Mouse (Mus musculus) intestine, embryonic 15.5 days (tissue): ENCODE measurements around the gene March10. TPM values are rescaled to one million over a fixed set of nuclear protein-coding genes. Genes with fewer than 3 reads are reported as not detected.

Experiments used
- ATAC-seq: fragments of 200-750 bp; cut with Nextera tagmentation; 2 replicates; pipeline ENCODE4 v1.8.0; 2017; ENCODE audit warnings: moderate TSS enrichment, moderate library complexity
- H3K27ac ChIP-seq: fragments of 300-500 bp; sonication (generic); 2 replicates; pipeline ENCODE4 v1.5.1; 2015; ENCODE audit warnings: mild to moderate bottlenecking, inconsistent platforms
- H3K27me3 ChIP-seq: fragments of 300-500 bp; sonication (generic); replicated peaks from 2 replicates; pipeline ENCODE4 v1.6.1; 2015; ENCODE audit warnings: inconsistent platforms
- H3K36me3 ChIP-seq: fragments of 300-500 bp; sonication (generic); 2 replicates; pipeline ENCODE4 v1.6.1; 2015; ENCODE audit warnings: inconsistent platforms
- H3K4me1 ChIP-seq: fragments of 300-500 bp; sonication (generic); replicated peaks from 2 replicates; pipeline ENCODE4 v1.6.1; 2015; ENCODE audit warnings: inconsistent platforms
- H3K4me2 ChIP-seq: fragments of 300-500 bp; sonication (generic); replicated peaks from 2 replicates; pipeline ENCODE4 v1.6.1; 2015; ENCODE audit warnings: mild to moderate bottlenecking, inconsistent platforms
- H3K4me3 ChIP-seq: fragments of 300-500 bp; sonication (generic); replicated peaks from 2 replicates; pipeline ENCODE4 v1.5.1; 2015; ENCODE audit warnings: inconsistent platforms
- H3K9ac ChIP-seq: fragments of 300-500 bp; sonication (generic); 2 replicates; pipeline ENCODE4 v1.6.1; 2015; ENCODE audit warnings: inconsistent platforms
- H3K9me3 ChIP-seq: fragments of 300-500 bp; sonication (generic); 2 replicates; pipeline ENCODE4 v1.6.1; 2016; ENCODE audit warnings: inconsistent platforms
- WGBS: fragments of 180-500 bp; shearing (Covaris S2); methylation state at CpG from one replicate; pipeline ENCODE4 v1.1.7; 2015; 5-methylcytosine and 5-hydroxymethylcytosine counted together
- polyA plus RNA-seq: library from polyadenylated mRNA; unstranded; fragments of >200 nt; fragmentation: Nextera tagmentation; extraction: Ambion mirVana; gene quantifications from 2 replicates; pipeline ENCODE4 v1.2.1, GENCODE M21; 2015

March10 gene
- polyA plus RNA-seq, 1 experiment from 2014 or later = not detected

GRCm38 (mm10) chr11:105375821-105376235 is 80.7 kb downstream of the March10 start:
- Histone ChIP-seq H3K4me1 (no peaks in the 10 kb centered on the region), H3K9me3 (no peaks in the 10 kb centered on the region), H3K4me3 (no peak overlapping the region), H3K27ac (no peak overlapping the region), H3K27me3 (no peaks in the 10 kb centered on the region), H3K9ac (no peak overlapping the region), H3K4me2 (no peak overlapping the region), H3K36me3 (no peaks in the 10 kb centered on the region)
- 85% methylated on average over 1 of the region's 1 CpGs for WGBS
- no peak for ATAC-seq

DNA sequence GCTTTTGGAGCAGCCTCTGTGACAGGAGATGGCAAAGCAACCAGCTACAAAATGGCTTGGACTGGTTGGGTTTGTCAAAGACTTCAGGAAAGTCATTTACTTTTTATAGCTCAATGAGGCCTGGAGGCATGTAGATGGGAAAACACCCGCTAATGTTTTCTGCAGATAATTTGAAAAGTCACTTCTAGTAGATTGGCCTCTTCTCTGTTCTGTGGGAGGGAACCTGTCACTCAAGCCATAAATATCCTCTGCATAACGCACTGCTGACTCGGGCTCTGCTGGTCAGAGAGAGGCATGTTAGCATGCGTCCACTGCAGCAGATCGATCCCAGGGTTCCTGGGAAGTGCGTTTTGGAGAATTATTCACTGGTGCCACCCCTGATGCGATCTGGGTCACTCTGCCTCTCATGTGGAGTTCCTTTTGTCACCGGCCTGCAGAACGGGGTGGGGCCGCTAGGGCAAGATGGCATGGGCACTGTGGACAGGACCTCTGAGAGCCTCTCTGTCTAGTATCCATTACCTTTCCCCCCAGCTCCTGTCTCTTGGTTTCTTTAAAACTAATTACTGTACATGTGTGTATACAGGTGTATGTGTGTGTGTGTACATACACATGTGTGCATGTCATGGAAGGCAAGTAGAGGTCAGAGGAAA is 81.9 kb downstream of the March10 start:
- Histone ChIP-seq H3K27ac (no peak overlapping the region), H3K9me3 (no peaks in the 10 kb centered on the region), H3K36me3 (no peaks in the 10 kb centered on the region), H3K9ac (no peak overlapping the region), H3K4me2 (no peak overlapping the region), H3K4me1 (no peaks in the 10 kb centered on the region), H3K4me3 (no peak overlapping the region), H3K27me3 (no peaks in the 10 kb centered on the region)
- no peak for ATAC-seq
- 63% methylated on average over 10 of the region's 10 CpGs for WGBS

DNA sequence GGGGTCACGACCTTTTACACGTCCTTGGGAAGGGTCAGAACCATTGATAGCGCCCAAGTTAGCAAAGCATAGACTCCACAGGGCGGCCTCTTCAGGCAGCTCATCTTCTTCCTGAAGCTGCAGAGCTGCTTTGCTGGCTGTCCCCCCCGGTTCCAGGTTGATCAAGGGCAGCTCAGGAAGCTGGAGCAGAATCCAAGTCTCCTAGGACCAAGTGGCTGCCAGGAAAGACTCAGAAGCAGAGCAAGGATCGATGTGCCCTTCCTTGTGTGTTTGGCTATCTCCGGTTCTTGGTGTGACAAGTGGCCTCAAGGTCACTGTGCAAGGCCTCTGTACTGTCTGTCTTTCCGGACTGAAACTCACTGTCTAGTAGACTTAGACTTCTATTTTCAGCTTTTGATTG is 82.7 kb downstream of the March10 start:
- no peak overlapping the region for H3K4me2 ChIP-seq
- no peaks in the 10 kb centered on the region for H3K9me3 ChIP-seq
- H3K4me3 ChIP-seq = no peak overlapping the region
- no peaks in the 10 kb centered on the region for H3K4me1 ChIP-seq
- H3K9ac ChIP-seq = no peak overlapping the region
- H3K36me3 ChIP-seq = no peaks in the 10 kb centered on the region
- 75% methylated on average over 8 of the region's 8 CpGs for WGBS
- H3K27me3 ChIP-seq = no peaks in the 10 kb centered on the region
- ATAC-seq = no peak
- no peak overlapping the region for H3K27ac ChIP-seq

GRCm38 (mm10) chr11:105371818-105372217 is 84.7 kb downstream of the March10 start:
- Histone ChIP-seq H3K9ac (no peak overlapping the region), H3K36me3 (no peaks in the 10 kb centered on the region), H3K27me3 (no peaks in the 10 kb centered on the region), H3K4me3 (no peak overlapping the region), H3K27ac (no peak overlapping the region), H3K4me2 (no peak overlapping the region), H3K9me3 (no peaks in the 10 kb centered on the region), H3K4me1 (no peaks in the 10 kb centered on the region)
- WGBS = 79% methylated on average over 9 of the region's 9 CpGs
- no peak for ATAC-seq

- no peak overlapping the region for H3K9ac ChIP-seq
- ATAC-seq = no peak
- 84% methylated on average over 13 of the region's 13 CpGs for WGBS
Observed at GRCm38 (mm10) chr11:105369526-105370386, 86.8 kb downstream of the March10 start.

GRCm38 (mm10) chr11:105368833-105369232 is 87.7 kb downstream of the March10 start:
- Histone ChIP-seq H3K4me2 (no peak overlapping the region), H3K4me1 (peaks cover 21% of the 10 kb centered on the region), H3K9ac (no peak overlapping the region), H3K9me3 (no peaks in the 10 kb centered on the region), H3K4me3 (no peak overlapping the region), H3K27me3 (no peaks in the 10 kb centered on the region), H3K36me3 (no peaks in the 10 kb centered on the region), H3K27ac (no peak overlapping the region)
- WGBS = 80% methylated on average over 5 of the region's 5 CpGs
- no peak for ATAC-seq

More at GRCm38 (mm10) chr11:105369526-105370386, 86.8 kb downstream of the March10 start:
- H3K4me1 ChIP-seq = peaks cover 13% of the 10 kb centered on the region
- no peak overlapping the region for H3K4me3 ChIP-seq
- no peak overlapping the region for H3K4me2 ChIP-seq
- no peak overlapping the region for H3K27ac ChIP-seq
- no peaks in the 10 kb centered on the region for H3K9me3 ChIP-seq
- no peaks in the 10 kb centered on the region for H3K36me3 ChIP-seq
- no peaks in the 10 kb centered on the region for H3K27me3 ChIP-seq

GRCm38 (mm10) chr11:105367163-105367562 is 89.4 kb downstream of the March10 start:
- 89% methylated on average over 3 of the region's 3 CpGs for WGBS
- Histone ChIP-seq H3K4me2 (no peak overlapping the region), H3K9ac (no peak overlapping the region), H3K4me1 (peaks cover 29% of the 10 kb centered on the region), H3K27ac (no peak overlapping the region), H3K36me3 (no peaks in the 10 kb centered on the region), H3K27me3 (no peaks in the 10 kb centered on the region), H3K4me3 (no peak overlapping the region), H3K9me3 (no peaks in the 10 kb centered on the region)
- no peak for ATAC-seq

GRCm38 (mm10) chr11:105366051-105366450 is 90.5 kb downstream of the March10 start:
- H3K9me3 ChIP-seq = no peaks in the 10 kb centered on the region
- H3K27me3 ChIP-seq = no peaks in the 10 kb centered on the region
- no peak overlapping the region for H3K4me3 ChIP-seq
- no peak overlapping the region for H3K27ac ChIP-seq
- WGBS = 65% methylated on average over 4 of the region's 4 CpGs
- ATAC-seq = peak; percentile 74; the same call in 1 of the 2 replicates
- no peak overlapping the region for H3K9ac ChIP-seq
- H3K4me1 ChIP-seq = peaks cover 29% of the 10 kb centered on the region
- H3K4me2 ChIP-seq = no peak overlapping the region
- H3K36me3 ChIP-seq = no peaks in the 10 kb centered on the region

DNA sequence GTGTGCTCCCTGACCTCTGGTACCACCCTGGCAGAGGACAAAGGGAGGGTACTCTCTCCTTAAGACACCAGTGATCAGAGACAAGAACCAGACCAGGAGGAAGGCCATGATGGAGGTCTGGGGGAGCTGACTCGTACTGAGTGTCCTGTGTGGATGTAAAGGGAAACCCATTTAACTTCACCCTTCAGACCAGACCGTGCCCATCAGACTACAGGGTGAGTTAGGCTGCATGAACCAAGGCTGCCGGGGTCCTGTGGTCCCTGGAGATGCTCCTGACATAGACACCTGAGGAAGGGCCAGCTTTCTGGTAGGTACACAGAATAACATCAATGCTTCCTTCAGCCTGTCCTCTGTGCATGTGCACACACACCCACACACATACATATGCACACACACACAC is 90.9 kb downstream of the March10 start:
- no peaks in the 10 kb centered on the region for H3K36me3 ChIP-seq
- peaks cover 29% of the 10 kb centered on the region for H3K4me1 ChIP-seq
- 84% methylated on average over 3 of the region's 3 CpGs for WGBS
- H3K9ac ChIP-seq = no peak overlapping the region
- no peaks in the 10 kb centered on the region for H3K27me3 ChIP-seq
- no peak overlapping the region for H3K4me3 ChIP-seq
- no peak overlapping the region for H3K4me2 ChIP-seq
- H3K9me3 ChIP-seq = no peaks in the 10 kb centered on the region
- H3K27ac ChIP-seq = no peak overlapping the region
- ATAC-seq = no peak

GRCm38 (mm10) chr11:105364386-105365065 is 92.0 kb downstream of the March10 start:
- ATAC-seq = no peak
- no peaks in the 10 kb centered on the region for H3K9me3 ChIP-seq
- H3K4me1 ChIP-seq = peaks cover 29% of the 10 kb centered on the region
- WGBS = 31% methylated on average over 12 of the region's 12 CpGs
- H3K27ac ChIP-seq = 0 out of 2 replicates have a peak overlapping the region, but pooled peaks have one; percentile 32
- no peak overlapping the region for H3K4me3 ChIP-seq
- peak overlapping the region; percentile 90 for H3K4me2 ChIP-seq
- H3K27me3 ChIP-seq = no peaks in the 10 kb centered on the region
- no peaks in the 10 kb centered on the region for H3K36me3 ChIP-seq
- H3K9ac ChIP-seq = no peak overlapping the region

- ATAC-seq = no peak
- Histone ChIP-seq H3K4me2 (peak overlapping the region; percentile 90), H3K27me3 (no peaks in the 10 kb centered on the region), H3K4me1 (peaks cover 29% of the 10 kb centered on the region), H3K27ac (0 out of 2 replicates have a peak overlapping the region, but pooled peaks have one; percentile 32), H3K4me3 (peak overlapping the region; percentile 57), H3K36me3 (no peaks in the 10 kb centered on the region), H3K9ac (peak overlapping the region; percentile 43), H3K9me3 (no peaks in the 10 kb centered on the region)
- WGBS = 43% methylated on average over 12 of the region's 12 CpGs
Observed at GRCm38 (mm10) chr11:105363598-105364385, 92.7 kb downstream of the March10 start.
